Mouse (Mus musculus) embryo, embryonic 9.5 days (tissue): ENCODE data around the gene Tmem115.
"Not testable (repeated sequence)": the region's sequence is repeated elsewhere in the genome, so short reads cannot be mapped to it uniquely, and the experiment has no call there.

ENCODE experiments used
- DNase-seq: peaks from one replicate; pipeline ENCODE4 v3.0.0-alpha.2; 2017; ENCODE audit errors: extremely low spot score

The Tmem115 gene

GRCm38 (mm10) chr9:107570845-107571244, 37.1 kb downstream of the Tmem115 start:
- no peak for DNase-seq

DNA sequence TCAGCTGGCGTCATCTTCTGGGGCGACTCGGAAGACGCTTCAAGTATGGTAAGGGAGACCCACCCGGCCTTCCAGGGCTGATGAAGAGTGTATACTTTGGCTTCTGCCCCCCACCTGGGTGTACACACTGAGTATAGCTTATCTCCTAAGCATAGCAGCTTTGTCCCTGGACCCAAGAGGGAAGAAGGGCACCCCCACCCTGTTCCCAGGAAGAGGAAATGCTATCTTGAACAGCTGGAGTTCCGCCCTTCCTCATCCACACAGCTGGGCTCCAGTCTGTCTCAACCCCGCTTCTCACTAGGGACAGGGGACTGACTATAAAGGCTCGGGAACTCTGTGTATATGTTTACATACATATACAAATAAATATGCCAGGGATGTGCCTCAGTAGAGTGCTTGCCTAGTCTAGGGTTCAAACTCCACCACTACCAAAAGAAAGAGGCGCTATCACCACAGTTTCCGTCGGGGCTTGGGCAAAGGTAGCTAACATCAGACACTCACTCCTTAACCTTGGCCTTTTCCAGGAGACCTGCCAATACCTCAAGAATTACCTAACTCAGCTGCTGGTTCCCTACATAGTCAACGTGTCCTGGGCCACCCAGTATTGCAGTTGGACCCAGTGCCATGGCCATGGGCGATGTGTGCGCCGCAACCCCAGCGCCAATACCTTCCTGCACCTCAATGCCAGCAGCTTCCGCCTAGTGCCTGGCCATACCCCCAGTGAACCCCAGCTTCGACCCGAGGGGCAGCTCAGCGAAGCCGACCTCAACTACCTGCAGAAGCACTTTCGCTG, 38.0 kb downstream of the Tmem115 start:
- DNase-seq: no peak

DNA sequence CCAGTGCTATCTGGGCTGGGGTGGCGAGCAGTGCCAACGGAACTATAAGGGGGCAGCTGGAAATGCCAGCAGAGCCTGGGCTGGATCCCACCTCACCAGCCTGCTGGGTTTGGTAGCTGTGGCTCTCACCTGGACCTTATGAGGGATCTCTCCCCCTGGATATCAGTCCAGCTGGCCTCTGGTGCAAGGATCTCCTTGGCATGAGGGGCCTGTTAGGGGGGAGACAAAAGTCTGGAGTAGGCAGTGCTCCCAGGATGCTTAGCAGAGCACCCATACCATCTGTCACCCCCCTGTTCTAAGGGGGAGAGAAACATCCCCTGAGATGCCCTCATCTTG, 38.5 kb downstream of the Tmem115 start:
- DNase-seq: no peak

- not testable (repeated sequence) for DNase-seq
These were observed 40.0 kb downstream of the Tmem115 start for GRCm38 (mm10) chr9:107573774-107574173.

DNA sequence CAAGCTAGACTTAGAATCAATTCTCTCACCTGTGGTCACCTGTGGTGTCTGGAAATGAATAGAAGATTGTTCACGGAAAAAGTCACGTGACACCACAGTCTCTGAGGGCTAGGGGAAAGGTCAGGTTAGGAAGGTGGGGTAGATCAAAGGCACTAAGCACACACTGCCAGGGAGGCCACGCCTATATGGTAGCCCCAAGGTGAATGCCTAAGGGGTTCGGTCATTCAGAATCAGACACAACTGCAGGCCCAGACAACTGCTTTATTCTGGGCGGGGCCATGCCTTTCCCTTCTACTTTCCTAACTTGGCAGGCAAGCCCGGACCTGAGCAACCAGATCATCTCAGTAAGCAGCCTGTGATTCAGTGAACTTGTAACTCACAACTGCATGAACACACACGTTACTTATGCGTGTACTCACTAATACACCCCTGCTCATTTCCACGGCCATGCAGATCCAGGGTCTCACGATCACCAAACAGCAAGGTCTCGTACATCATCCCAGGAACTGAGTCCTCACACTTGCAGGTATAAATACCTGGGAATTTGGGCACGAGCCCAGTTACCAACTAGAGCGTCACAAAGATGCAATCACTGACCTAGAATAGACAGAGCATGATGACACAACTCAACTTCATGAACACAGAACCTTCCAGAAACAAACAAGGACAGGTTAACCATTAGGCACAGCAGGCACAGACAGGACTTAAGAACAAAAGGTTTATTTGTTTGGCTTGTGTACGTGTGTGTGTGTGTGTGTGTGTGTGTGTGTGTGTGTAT, 42.0 kb downstream of the Tmem115 start:
- DNase-seq: no peak

DNA sequence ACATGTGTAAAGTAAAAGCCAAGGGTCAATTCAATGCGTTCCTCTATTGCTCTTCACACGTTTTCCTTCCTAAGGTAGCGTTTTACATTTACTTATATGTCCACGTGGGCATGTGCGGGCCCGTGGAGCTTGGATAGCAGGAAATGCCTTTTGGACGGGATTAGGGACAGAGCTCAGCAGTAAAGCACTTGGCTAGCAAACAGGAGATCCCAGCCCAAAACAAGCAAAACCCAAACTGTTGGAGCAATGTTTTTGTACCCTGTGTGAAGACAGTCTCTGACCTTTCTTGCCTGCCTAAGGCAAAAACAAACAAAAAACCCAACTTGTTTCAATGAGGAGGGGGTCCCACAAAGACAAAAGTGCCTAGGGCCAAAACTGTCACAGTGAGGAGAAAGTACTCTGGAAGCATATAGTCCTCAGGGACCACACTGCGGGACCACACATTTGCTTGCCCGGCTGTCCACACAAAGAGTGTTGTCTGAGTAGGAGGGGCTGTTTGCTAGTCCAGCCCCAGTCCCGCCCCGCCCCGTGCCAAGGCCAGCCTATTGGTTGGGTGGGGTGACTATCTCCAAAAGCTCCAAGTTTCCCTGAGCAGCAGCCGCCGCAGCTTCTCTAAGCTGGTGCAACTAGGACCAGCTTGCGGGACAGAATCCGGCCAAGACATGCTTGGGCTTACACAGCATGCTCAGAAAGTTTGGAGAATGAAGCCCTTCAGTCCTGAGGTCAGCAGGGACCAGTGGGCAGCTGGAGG, 42.8 kb downstream of the Tmem115 start, which contains the start of gene Hyal1:
Gene Hyal1 (plus strand): TSS at position 571 of the 751 bp plus-strand sequence.
- peak; percentile 87 for DNase-seq

DNA sequence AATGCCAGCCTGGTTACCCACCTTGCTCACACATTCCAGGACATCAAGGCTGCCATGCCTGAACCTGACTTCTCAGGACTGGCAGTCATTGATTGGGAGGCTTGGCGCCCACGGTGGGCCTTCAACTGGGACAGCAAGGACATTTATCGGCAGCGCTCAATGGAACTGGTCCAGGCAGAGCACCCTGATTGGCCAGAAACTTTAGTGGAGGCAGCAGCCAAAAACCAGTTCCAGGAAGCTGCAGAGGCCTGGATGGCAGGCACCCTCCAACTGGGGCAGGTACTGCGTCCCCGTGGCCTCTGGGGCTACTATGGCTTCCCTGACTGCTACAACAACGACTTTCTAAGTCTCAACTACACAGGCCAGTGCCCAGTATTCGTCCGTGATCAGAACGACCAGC, 44.1 kb downstream of the Tmem115 start:
- DNase-seq: no peak

DNA sequence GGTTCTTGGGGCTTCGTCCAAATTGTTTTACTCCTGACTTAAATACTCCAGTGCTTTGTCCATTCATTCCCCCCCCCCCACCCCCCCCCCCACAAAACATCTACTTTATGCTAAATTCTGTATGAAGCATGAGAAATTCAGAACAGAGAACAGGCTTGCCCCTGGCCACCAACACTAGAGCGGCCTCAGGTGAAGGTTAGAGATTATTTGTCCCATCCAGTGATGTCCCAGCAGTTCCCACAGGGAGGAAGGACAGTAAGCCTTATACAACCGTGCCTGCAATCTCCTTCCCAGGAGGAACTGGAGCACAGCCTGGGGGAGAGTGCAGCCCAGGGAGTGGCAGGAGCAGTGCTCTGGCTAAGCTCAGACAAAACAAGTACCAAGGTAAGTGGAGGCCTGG, 44.8 kb downstream of the Tmem115 start, which contains the start of gene Naa80:
Gene Naa80 (plus strand): TSS at position 301 of the 400 bp plus-strand sequence.
- DNase-seq: no peak

- DNase-seq: no peak
These were observed 45.5 kb downstream of the Tmem115 start for GRCm38 (mm10) chr9:107579023-107579900.

GRCm38 (mm10) chr9:107580501-107581317, 47.0 kb downstream of the Tmem115 start, which contains the start of gene Hyal3:
Hyal3 (plus strand) TSS chr9:107580818.
- peak; percentile 82 for DNase-seq

DNA sequence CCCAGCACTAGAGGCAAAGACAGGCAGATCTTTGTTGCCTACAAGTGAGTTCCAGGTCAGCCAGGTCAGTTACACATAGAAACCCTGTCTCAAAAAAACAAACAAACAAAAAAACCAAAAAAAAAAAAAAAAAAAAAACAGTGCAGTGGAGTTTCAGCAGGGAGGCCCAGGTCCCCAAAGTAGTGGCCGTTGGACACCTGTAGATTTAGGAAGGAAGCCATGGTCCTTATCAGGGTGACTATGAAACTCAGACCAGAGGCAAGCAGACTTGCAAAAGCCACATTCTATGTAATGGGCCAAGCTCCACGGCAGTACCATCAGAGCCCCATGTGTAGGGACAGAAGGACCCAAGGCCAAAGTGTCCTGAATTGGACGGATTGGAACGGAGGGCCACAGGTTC, 47.8 kb downstream of the Tmem115 start:
- no peak for DNase-seq

- DNase-seq: no peak
These were observed 48.8 kb downstream of the Tmem115 start for GRCm38 (mm10) chr9:107582509-107583062.

- no peak for DNase-seq
These were observed 49.4 kb downstream of the Tmem115 start for GRCm38 (mm10) chr9:107583174-107583573.

- DNase-seq: no peak
These were observed 52.8 kb downstream of the Tmem115 start for GRCm38 (mm10) chr9:107586504-107586903.

- DNase-seq: peak; percentile 95
These were observed 53.5 kb downstream of the Tmem115 start, which contains the start of gene Ifrd2 for GRCm38 (mm10) chr9:107586974-107587832. Ifrd2 (plus strand) TSS chr9:107587642.

DNA sequence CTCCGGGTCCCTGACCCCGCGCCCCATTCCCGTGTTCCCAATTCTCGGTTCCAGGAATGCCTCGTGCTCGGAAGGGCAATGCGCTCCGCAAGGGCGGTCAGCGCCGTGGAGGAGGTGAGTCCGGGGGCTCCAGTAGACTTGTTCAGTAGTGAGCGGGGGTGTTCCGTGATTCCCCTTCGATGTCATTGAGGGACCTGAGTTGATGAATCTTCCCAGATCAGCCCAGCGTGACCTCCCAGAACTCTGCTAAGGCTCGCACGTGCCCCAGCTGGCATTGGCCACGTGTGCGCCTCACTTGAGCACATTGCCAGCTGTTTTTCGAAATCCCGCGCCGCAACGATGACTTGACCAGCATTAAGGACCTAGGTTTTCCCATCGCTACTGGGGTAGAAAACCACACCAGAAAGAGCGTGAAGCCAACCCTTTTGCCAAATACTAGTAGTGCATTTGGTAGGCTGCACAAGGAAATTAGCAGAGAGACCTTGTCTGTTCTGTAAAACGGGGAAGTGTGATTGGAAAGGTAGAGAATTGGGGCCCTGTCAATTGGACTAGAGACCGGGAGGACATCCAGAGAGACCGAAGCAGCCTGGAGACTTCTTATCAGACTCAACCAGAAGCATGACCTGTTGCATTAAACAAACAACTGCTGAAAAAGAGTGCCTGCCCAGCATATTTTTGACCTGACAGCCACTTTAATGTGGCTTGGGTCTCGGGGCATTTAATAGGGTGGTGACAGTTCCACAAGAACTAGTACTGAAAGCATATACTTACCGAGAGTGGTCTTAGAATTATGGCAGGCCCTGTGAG, 54.3 kb downstream of the Tmem115 start:
- DNase-seq: no peak
